Mouse (Mus musculus): ENCODE data around the gene Pomt1. TPM values are rescaled to one million over a fixed set of nuclear protein-coding genes. Genes with fewer than 3 reads are reported as not detected.

The Pomt1 gene
- polyA plus RNA-seq, 1 experiment from 2014 or later, result 37.1 TPM

GRCm38 (mm10) chr2:32200712-32201111, 35.7 kb upstream of the Pomt1 start:
- H3K4me3 ChIP-seq (ENCODE audit: low read depth, low read length), result no peak overlapping the region
- ATAC-seq (replicated peaks; ENCODE audit: low FRiP score) (no peak), DNase-seq (ENCODE audit: low spot score) (no peak)
- no peak overlapping the region for H3K27ac ChIP-seq (ENCODE audit: low read depth, low read length)
- 92% methylated on average over 11 of the region's 11 CpGs for WGBS
- H3K27me3 ChIP-seq (replicated peaks; ENCODE audit: control insufficient read depth, insufficient read depth, low read length), result no peaks in the 10 kb centered on the region
- no peak overlapping the region for H3K9ac ChIP-seq (ENCODE audit: low read depth, low read length)
- H3K4me1 ChIP-seq (replicated peaks; ENCODE audit: control insufficient read depth, insufficient read depth, low read length), result no peaks in the 10 kb centered on the region
- peaks cover 77% of the 10 kb centered on the region for H3K36me3 ChIP-seq (ENCODE audit: control insufficient read depth, insufficient read depth, low read length)
- no peak overlapping the region for H3K4me2 ChIP-seq
- no peaks in the 10 kb centered on the region for H3K9me3 ChIP-seq (ENCODE audit: control insufficient read depth, low read length)

DNA sequence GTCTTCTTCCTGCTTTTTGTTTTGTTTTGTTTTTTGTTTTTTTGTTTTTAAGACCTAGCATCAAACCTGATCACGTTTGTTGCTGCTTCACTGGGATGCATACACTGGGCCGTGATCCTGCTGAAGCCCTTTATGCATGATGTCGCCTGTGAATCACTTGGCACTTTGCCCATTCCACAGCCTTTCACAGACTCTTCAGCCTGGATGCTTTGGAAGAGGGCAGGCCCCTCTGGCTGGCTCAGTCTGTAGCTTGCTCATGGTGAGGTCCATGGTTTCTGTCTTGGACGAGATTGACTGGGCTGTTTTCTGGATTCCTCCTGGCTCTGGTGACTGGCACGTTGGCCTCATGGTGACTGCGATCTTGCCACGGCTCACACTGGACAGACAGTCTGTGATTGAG, 34.9 kb upstream of the Pomt1 start:
- Histone ChIP-seq H3K27ac (ENCODE audit: low read depth, low read length) (no peak overlapping the region), H3K9ac (ENCODE audit: low read depth, low read length) (no peak overlapping the region), H3K4me3 (ENCODE audit: low read depth, low read length) (no peak overlapping the region), H3K27me3 (replicated peaks; ENCODE audit: control insufficient read depth, insufficient read depth, low read length) (no peaks in the 10 kb centered on the region), H3K36me3 (ENCODE audit: control insufficient read depth, insufficient read depth, low read length) (peaks cover 81% of the 10 kb centered on the region), H3K4me2 (no peak overlapping the region), H3K9me3 (ENCODE audit: control insufficient read depth, low read length) (no peaks in the 10 kb centered on the region), H3K4me1 (replicated peaks; ENCODE audit: control insufficient read depth, insufficient read depth, low read length) (no peaks in the 10 kb centered on the region)
- no peak for DNase-seq (ENCODE audit: low spot score)
- 89% methylated on average over 7 of the region's 7 CpGs for WGBS
- ATAC-seq (replicated peaks; ENCODE audit: low FRiP score), result no peak

DNA sequence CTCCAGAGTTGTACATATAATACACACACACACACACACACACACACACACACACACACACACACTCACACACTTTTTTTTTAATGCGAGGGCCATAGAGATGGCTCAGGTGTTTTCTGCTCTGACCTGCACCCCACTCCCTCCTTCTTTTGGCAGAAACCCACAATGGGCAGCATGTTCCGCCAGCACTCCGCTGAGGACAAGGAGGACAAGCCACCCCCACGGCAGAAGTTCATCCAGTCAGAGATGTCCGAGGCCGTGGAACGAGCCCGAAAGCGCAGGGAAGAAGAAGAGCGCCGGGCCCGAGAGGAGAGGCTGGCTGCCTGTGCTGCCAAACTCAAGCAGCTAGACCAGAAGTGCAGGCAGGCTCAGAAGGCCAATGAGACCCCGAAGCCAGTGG, 32.5 kb upstream of the Pomt1 start:
- ATAC-seq (replicated peaks; ENCODE audit: low FRiP score), result no peak
- WGBS, result 97% methylated on average over 13 of the region's 13 CpGs
- Histone ChIP-seq H3K9ac (ENCODE audit: low read depth, low read length) (no peak overlapping the region), H3K4me2 (no peak overlapping the region), H3K27me3 (replicated peaks; ENCODE audit: control insufficient read depth, insufficient read depth, low read length) (no peaks in the 10 kb centered on the region), H3K9me3 (ENCODE audit: control insufficient read depth, low read length) (no peaks in the 10 kb centered on the region), H3K4me3 (ENCODE audit: low read depth, low read length) (no peak overlapping the region), H3K36me3 (ENCODE audit: control insufficient read depth, insufficient read depth, low read length) (peaks cover 86% of the 10 kb centered on the region), H3K4me1 (replicated peaks; ENCODE audit: control insufficient read depth, insufficient read depth, low read length) (no peaks in the 10 kb centered on the region), H3K27ac (ENCODE audit: low read depth, low read length) (no peak overlapping the region)
- no peak for DNase-seq (ENCODE audit: low spot score)

DNA sequence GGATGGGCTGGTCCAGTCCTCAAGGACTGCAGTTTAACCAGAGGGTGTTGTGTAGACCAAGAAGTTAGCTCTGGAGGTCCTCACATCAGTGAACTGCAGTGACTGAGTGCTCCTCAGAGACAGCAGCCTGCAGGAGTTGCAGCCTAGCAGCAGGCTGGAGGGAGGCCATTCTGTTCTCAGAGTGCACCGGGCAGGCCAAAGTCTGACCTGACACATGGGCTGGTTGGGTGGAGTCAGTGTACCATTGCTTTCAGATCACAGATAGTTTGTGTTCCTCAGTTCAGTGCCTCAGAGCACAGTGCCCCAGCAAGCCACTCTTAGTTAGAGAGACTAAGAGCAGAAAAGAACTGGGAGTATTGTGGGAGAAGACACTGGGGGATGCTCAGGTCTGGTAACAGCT, 28.7 kb upstream of the Pomt1 start:
- Histone ChIP-seq H3K27me3 (replicated peaks; ENCODE audit: control insufficient read depth, insufficient read depth, low read length) (no peaks in the 10 kb centered on the region), H3K9me3 (ENCODE audit: control insufficient read depth, low read length) (no peaks in the 10 kb centered on the region), H3K4me3 (ENCODE audit: low read depth, low read length) (no peak overlapping the region), H3K27ac (ENCODE audit: low read depth, low read length) (no peak overlapping the region), H3K36me3 (ENCODE audit: control insufficient read depth, insufficient read depth, low read length) (peaks cover 81% of the 10 kb centered on the region), H3K9ac (ENCODE audit: low read depth, low read length) (no peak overlapping the region), H3K4me2 (no peak overlapping the region), H3K4me1 (replicated peaks; ENCODE audit: control insufficient read depth, insufficient read depth, low read length) (no peaks in the 10 kb centered on the region)
- DNase-seq (ENCODE audit: low spot score) (no peak), ATAC-seq (replicated peaks; ENCODE audit: low FRiP score) (no peak)
- WGBS, result 86% methylated on average over 1 of the region's 1 CpGs

GRCm38 (mm10) chr2:32211689-32212088, 24.7 kb upstream of the Pomt1 start:
- no peak for DNase-seq (ENCODE audit: low spot score)
- Histone ChIP-seq H3K4me3 (ENCODE audit: low read depth, low read length) (no peak overlapping the region), H3K4me2 (no peak overlapping the region), H3K4me1 (replicated peaks; ENCODE audit: control insufficient read depth, insufficient read depth, low read length) (no peaks in the 10 kb centered on the region), H3K9me3 (ENCODE audit: control insufficient read depth, low read length) (no peaks in the 10 kb centered on the region), H3K27me3 (replicated peaks; ENCODE audit: control insufficient read depth, insufficient read depth, low read length) (no peaks in the 10 kb centered on the region), H3K27ac (ENCODE audit: low read depth, low read length) (no peak overlapping the region), H3K36me3 (ENCODE audit: control insufficient read depth, insufficient read depth, low read length) (peaks cover 88% of the 10 kb centered on the region), H3K9ac (ENCODE audit: low read depth, low read length) (no peak overlapping the region)
- 94% methylated on average over 8 of the region's 8 CpGs for WGBS
- ATAC-seq (replicated peaks; ENCODE audit: low FRiP score), result no peak

- Histone ChIP-seq H3K9ac (ENCODE audit: low read depth, low read length) (no peak overlapping the region), H3K9me3 (ENCODE audit: control insufficient read depth, low read length) (no peaks in the 10 kb centered on the region), H3K4me1 (replicated peaks; ENCODE audit: control insufficient read depth, insufficient read depth, low read length) (no peaks in the 10 kb centered on the region), H3K4me3 (ENCODE audit: low read depth, low read length) (no peak overlapping the region), H3K27ac (ENCODE audit: low read depth, low read length) (no peak overlapping the region), H3K4me2 (no peak overlapping the region), H3K27me3 (replicated peaks; ENCODE audit: control insufficient read depth, insufficient read depth, low read length) (no peaks in the 10 kb centered on the region), H3K36me3 (ENCODE audit: control insufficient read depth, insufficient read depth, low read length) (peaks cover 89% of the 10 kb centered on the region)
- ATAC-seq (replicated peaks; ENCODE audit: low FRiP score) (no peak), DNase-seq (ENCODE audit: low spot score) (no peak)
- 88% methylated on average over 10 of the region's 10 CpGs for WGBS
Observed at GRCm38 (mm10) chr2:32213000-32213399, 23.4 kb upstream of the Pomt1 start.

- 88% methylated on average over 10 of the region's 10 CpGs for WGBS
- no peak for DNase-seq (ENCODE audit: low spot score)
- no peak overlapping the region for H3K9ac ChIP-seq (ENCODE audit: low read depth, low read length)
- peaks cover 90% of the 10 kb centered on the region for H3K36me3 ChIP-seq (ENCODE audit: control insufficient read depth, insufficient read depth, low read length)
- no peak overlapping the region for H3K4me3 ChIP-seq (ENCODE audit: low read depth, low read length)
- H3K9me3 ChIP-seq (ENCODE audit: control insufficient read depth, low read length), result no peaks in the 10 kb centered on the region
- ATAC-seq (replicated peaks; ENCODE audit: low FRiP score), result no peak
- H3K27ac ChIP-seq (ENCODE audit: low read depth, low read length), result no peak overlapping the region
- no peaks in the 10 kb centered on the region for H3K27me3 ChIP-seq (replicated peaks; ENCODE audit: control insufficient read depth, insufficient read depth, low read length)
- H3K4me2 ChIP-seq, result no peak overlapping the region
- H3K4me1 ChIP-seq (replicated peaks; ENCODE audit: control insufficient read depth, insufficient read depth, low read length), result no peaks in the 10 kb centered on the region
Observed at GRCm38 (mm10) chr2:32215576-32215975, 20.8 kb upstream of the Pomt1 start.

GRCm38 (mm10) chr2:32216506-32216905, 19.9 kb upstream of the Pomt1 start:
- Histone ChIP-seq H3K4me3 (ENCODE audit: low read depth, low read length) (no peak overlapping the region), H3K9ac (ENCODE audit: low read depth, low read length) (no peak overlapping the region), H3K9me3 (ENCODE audit: control insufficient read depth, low read length) (no peaks in the 10 kb centered on the region), H3K4me2 (no peak overlapping the region), H3K36me3 (ENCODE audit: control insufficient read depth, insufficient read depth, low read length) (peaks cover 91% of the 10 kb centered on the region), H3K4me1 (replicated peaks; ENCODE audit: control insufficient read depth, insufficient read depth, low read length) (no peaks in the 10 kb centered on the region), H3K27ac (ENCODE audit: low read depth, low read length) (no peak overlapping the region), H3K27me3 (replicated peaks; ENCODE audit: control insufficient read depth, insufficient read depth, low read length) (no peaks in the 10 kb centered on the region)
- DNase-seq (ENCODE audit: low spot score), result no peak
- ATAC-seq (replicated peaks; ENCODE audit: low FRiP score), result no peak
- 93% methylated on average over 10 of the region's 10 CpGs for WGBS

- WGBS, result 91% methylated on average over 8 of the region's 8 CpGs
- DNase-seq (ENCODE audit: low spot score), result no peak
- ATAC-seq (replicated peaks; ENCODE audit: low FRiP score), result no peak
Observed at GRCm38 (mm10) chr2:32217656-32218055, 18.7 kb upstream of the Pomt1 start.

More at GRCm38 (mm10) chr2:32217656-32218055, 18.7 kb upstream of the Pomt1 start:
- H3K36me3 ChIP-seq (ENCODE audit: control insufficient read depth, insufficient read depth, low read length), result peaks cover 94% of the 10 kb centered on the region
- H3K27ac ChIP-seq (ENCODE audit: low read depth, low read length), result no peak overlapping the region
- no peak overlapping the region for H3K4me2 ChIP-seq
- H3K4me1 ChIP-seq (replicated peaks; ENCODE audit: control insufficient read depth, insufficient read depth, low read length), result no peaks in the 10 kb centered on the region
- no peak overlapping the region for H3K4me3 ChIP-seq (ENCODE audit: low read depth, low read length)
- no peaks in the 10 kb centered on the region for H3K27me3 ChIP-seq (replicated peaks; ENCODE audit: control insufficient read depth, insufficient read depth, low read length)
- no peaks in the 10 kb centered on the region for H3K9me3 ChIP-seq (ENCODE audit: control insufficient read depth, low read length)
- no peak overlapping the region for H3K9ac ChIP-seq (ENCODE audit: low read depth, low read length)

Data from liver, embryonic 11.5 days (tissue).